Mouse (Mus musculus) thymus, postnatal 14 days (tissue): ENCODE measurements around the gene Jade3.

Experiments
- DNase-seq: peaks from one replicate; pipeline ENCODE4 v3.0.0; 2021

Jade3 gene

DNA sequence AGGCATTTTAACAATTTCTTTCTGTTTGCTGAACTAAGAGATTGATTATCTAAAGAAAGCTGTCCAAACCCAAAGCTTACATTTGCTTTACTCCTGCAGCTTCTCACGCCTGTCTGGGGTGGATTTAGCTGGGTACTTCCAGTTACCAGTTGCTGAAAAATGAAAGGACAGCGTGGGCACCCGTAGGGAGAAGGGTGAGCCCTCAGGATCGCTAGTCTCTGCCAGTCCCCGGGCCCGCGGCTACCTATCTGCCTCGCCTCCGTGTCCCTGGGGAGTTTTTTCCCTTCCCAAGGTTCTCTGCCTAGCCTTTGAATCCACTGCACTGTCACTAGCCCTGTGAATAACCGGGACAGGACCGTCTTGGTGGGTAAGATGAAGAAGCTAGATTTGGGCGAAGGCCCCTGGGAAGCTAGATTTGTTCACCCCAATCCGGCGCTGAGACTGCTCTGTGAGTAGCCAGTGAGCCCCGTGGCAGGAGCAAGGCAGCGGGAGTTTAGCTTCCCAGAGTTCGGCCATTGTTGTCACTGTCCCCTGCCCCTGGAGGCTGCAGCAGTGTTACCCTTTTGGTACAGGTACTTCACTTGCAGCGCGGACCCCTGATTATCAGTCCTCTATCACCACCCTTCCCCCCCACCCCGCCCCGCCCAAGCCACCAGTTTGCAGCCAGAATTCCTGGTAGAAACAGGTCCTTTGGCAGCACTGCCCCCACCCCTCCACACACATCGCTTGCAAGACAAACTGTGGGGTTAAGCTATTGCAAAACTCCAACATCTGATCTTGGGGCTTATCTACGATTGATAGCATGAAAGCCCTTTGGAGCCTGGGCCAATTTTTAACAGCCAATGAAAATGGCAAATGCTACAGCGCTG, 122.8 kb downstream of the Jade3 start:
- DNase-seq = no peak

DNA sequence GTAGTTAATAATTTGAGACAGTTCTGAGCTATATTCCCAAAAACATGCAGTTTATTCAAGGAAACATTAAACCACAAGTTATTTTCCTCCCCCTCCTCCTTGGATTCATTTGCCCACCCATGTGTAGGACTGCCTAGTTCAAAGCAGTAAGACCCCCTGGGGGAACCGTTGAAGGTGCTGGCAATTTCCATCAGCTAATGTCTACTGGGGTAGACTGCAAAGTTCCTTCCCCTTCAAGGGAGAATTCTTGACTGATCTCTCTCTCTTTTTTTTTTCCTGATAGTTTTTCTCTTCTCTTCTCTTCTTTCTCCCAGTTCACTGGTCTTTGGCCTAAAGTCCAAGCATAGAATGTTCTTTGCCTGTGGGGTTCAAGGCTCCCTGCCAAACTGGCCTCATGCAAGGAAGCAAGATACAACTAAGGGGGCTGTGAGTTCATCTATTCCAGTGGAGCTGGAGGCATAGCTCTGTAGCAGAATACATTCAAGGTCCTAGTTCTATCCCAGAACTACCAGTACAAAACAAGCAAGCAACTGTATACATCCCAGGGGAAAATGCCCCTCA, 123.5 kb downstream of the Jade3 start:
- no peak for DNase-seq

DNA sequence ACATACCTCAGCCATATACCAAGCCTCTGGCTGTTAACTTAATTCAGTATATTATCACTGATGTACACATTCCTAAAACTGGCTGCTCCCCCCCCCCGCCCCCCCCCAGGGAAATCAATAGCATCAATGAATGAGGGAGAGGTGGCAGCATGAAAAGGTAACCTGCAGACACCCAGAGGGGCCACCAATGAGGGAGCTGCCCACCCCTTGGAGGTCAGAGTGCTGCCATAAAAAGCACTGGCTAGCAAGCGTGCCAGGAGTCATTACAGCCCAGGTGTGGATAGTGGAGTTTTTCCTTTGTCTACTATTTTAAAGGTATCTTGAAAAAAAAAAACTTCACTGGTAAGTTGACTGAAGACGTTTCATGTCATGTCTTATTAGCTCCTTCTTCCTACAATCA, 124.0 kb downstream of the Jade3 start, which contains the start of gene Rgn:
Gene Rgn (plus strand): TSS at position 256 of the 400 bp plus-strand sequence.
- no peak for DNase-seq

DNA sequence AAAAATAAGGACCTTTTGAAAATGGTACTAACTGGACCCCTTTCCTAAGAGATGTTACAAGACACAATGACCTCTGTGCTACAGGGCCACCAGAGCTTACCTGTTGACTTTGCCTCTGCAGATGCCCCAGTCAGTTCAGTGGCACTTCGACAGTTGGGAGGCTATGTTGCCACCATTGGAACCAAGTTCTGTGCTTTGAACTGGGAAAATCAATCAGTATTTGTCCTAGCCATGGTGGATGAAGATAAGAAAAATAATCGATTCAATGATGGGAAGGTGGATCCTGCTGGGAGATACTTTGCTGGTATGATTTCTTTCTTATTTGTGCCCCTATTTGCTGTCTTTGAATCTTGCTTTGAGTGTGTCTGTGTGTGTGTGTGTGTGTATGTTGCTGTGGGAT, 126.7 kb downstream of the Jade3 start:
- DNase-seq = no peak

DNA sequence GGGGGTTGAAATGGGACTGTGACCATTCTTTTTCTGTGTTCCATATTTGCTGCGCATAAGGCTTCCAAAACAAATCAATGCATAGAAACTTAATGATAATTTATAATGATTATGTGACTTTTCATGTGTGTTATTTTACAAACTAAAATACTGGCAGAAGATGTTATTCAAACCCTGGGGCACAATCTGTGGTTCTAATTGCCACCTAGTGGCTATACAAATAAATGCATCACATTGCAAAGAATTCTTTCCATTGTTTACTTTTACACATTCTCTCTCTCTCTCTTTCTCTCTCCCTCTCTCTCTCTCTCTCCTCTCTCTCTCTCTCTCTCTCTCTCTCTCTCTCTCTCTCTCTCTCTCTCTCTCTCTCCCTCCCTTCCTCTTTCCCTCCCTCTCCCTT, 136.4 kb downstream of the Jade3 start:
- DNase-seq = no peak

DNA sequence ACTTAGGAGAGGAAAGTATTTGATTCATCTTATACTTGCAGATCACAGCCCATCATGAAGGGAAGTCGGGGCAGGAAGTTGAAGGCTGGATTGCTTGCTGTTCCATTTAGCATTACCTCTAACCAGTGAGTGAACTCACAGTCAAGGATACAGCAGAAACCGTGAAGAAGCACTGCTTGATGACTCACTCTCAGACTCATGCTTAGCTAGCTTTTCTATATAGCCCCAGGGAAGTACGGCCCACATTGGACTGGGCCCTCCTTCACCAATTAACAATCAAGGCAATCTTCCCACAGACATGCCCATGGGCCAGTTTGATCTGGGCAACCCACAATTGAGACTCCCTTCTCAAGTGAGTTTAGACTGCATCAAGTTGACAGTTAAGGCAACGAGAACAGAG, 138.5 kb downstream of the Jade3 start:
- DNase-seq = no peak
